Mouse (Mus musculus): ENCODE measurements around the gene Angptl8. TPM values are rescaled to one million over a fixed set of nuclear protein-coding genes. Genes with fewer than 3 reads are reported as not detected.
"Not testable (repeated sequence)": the region's sequence is repeated elsewhere in the genome, so short reads cannot be mapped to it uniquely, and the experiment has no call there.

Gene Angptl8
- not detected for polyA plus RNA-seq (2017; shearing (Covaris generic))

DNA sequence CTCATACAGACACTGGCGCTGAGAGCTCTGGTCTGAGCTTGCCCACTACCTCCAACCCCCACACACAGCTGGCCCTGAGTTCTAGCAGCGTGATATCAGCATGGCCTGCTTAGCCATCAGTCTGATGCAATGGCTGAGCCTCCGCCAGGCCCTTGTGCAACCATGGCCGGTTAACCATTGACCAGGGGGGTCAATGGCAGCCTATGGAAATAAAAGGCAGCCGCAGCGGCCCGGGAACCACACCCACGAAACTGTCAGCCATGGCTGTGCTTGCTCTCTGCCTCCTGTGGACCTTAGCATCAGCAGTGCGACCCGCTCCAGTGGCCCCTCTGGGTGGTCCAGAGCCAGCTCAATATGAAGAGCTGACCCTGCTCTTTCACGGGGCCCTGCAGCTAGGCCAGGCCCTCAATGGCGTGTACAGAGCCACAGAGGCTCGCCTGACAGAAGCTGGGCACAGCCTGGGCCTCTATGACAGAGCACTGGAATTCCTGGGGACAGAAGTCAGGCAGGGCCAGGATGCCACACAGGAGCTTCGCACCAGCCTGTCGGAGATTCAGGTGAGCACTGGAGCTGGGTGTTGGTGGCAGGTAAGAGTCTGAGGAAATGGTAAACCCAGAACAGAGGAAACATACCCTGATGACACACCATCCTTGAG, at the start of gene Angptl8:
Angptl8 (plus strand) TSS at position 253 of the 655 bp plus-strand sequence.
- no peak for ATAC-seq

DNA sequence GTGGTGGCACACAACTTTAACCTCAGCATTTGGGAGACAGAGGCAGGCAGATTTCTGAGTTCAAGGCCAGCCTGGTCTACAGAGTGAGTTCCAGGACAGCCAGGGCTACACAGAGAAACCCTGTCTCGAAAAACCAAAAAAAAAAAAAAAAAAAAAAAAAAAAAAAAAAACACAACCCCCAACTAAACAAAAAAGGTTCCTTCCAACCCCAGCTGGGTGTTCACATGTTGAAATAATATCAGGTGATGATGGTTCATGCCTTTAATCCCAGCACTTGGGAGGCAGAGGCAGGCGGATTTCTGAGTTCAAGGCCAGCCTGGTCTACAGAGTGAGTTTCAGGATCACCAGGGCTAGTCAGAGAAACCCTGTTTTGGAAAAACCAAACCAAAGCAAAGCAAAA, 49.0 kb upstream of the Angptl8 start:
- not testable (repeated sequence) for ATAC-seq

DNA sequence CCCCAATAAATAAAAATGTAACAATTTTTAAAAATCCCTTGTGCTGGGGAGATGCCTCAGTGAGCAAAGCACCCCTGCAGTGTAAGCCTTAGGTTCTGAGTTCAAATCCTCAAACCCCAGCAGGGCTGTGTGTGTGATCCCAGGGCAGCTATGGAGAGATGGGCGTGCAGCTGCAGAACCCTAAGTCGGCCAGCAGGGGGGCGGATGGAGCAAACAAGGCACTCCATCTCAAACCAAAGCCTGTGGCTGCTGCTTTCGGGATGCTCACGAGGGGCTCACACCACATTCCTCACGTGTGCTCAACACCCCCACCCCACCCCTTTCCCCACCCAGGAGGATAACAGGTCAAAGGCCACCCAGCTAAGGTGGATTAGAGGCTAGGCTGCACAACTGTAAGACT, 48.4 kb upstream of the Angptl8 start:
- ATAC-seq = peak; percentile 49

DNA sequence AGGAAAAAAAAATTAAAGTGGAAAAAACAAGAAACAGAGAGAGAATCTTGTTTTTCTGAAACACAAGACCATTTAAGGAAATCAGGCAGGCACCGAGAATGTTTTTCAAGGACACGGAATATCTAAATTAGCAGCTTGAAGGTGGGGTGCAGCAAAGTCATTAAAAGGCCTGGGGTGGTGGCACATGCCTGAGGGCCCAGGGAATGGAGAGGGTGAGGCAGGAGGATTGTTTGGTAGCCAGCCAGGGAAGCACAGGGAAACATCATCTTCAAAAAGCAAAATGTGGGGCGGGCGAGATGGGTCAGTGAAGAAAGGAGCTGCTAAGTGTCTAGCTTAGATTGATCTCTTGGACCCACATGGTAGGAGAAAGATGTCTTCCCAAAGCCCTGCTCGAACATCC, 47.7 kb upstream of the Angptl8 start:
- no peak for ATAC-seq

DNA sequence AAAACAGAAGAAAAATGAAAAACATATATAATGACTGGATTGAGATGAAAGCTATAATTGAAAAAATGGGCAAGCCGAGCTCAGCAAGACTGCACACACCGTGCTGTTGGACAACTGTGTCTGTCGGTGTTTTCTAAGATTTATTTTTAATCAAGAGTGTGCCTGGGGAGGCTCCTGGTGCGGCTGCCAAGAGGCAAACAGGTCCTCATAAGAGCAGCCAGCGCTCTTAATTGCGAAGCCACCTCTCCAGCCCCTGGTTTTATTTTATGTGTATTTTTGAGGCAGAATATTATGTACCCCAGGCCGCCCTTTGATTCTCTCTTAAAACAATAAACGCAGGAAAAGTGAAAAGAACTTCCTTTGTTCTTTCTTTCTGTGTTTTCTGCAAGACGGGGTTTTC, 47.1 kb upstream of the Angptl8 start:
- no peak for ATAC-seq

DNA sequence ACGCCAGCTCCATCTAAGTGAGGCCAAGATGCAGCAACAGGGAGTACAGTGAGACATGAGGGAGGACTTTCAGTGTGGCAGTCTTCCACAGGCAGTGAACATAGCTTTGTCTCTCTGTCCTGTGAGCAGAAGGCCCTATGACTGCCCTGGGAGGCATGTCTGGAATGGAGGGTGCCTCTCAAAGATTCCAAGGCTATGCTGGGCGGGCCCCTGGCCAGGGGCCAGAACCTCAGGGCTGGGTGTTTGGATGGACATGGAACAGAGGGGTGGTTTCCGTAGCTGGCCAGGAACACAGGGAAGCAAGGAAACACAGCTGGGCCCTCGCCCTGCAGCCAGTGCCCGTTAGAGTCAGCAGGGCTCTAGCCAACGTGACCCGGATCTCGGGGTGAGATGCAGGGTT, 43.4 kb upstream of the Angptl8 start:
- ATAC-seq = no peak

DNA sequence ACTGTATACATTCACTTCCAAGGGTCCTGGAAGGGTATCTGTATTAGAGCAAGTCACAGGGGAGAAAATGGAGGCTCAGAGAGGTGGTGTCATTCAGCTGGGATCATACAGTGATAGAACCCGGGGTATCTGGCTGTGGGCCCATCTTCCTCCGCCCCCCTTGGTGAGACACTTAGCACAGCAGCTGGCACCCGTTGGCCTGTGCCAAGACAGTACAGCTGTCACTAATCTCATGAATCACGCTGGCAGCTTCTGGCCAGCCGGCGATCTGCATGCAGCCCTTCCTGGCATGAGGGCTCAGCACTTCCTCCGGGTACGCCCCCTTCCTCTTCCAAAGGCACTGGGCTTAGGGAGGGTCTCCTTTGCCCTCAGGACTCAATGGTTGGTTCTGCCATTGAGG, 42.7 kb upstream of the Angptl8 start:
- ATAC-seq = no peak

DNA sequence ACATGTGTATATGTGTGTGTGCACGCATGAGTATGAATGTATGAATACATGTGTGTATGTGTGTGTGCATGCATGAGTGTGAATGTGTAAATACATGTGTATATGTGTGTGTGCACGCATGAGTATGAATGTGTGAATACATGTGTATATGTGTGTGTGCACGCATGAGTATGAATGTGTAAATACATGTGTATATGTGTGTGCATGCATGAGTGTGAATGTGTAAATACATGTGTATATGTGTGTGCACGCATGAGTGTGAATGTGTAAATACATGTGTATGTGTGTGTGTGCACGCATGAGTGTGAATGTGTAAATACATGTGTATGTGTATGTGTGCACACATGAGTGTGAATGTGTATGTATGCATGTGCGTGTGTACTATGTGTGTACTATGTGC, 41.8 kb upstream of the Angptl8 start:
- not testable (repeated sequence) for ATAC-seq

DNA sequence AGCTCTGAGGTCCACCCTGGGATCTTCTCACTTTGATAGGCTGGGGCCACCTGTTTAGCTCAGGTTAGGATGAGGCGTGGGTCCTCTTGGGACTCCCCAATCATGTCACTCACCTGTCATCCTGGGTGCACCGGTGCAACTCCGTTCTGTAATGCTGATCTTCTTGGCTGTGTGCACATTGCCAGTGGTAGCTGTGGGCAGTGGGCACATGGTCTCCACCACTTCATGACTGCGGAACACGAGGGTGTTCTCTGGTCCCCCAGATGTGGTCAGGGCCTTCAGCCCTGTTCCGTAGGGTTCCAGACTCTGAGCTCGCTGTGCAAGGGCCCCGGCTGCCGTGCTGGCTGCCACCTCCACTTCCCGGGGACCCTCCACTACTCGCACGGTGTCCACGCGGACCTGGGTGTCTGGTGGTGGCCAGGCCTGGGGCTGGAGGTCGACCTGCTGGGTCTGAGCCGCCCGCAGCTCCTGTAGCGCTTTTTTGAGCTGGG, 40.9 kb upstream of the Angptl8 start:
- no peak for ATAC-seq

DNA sequence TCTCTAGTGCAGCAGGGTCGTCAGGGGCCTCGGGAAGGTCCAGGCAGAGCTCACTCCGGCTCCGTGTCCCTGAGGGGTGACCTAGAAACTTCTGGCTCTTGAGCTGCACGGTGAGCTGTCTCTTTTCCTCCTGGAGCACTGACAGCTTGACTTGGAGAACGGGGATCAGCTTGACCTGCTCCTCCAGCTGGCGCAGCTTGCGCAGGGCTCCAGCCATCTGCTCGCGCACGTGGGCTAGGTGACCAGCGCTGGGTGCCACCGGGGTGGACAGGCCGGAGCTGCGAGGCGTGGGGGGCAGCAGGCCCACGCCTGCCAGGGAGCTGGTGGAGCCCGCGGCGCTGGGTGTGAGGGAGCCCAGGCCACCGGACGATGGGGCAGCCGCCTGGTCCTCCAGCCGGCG, 40.4 kb upstream of the Angptl8 start:
- ATAC-seq = no peak

DNA sequence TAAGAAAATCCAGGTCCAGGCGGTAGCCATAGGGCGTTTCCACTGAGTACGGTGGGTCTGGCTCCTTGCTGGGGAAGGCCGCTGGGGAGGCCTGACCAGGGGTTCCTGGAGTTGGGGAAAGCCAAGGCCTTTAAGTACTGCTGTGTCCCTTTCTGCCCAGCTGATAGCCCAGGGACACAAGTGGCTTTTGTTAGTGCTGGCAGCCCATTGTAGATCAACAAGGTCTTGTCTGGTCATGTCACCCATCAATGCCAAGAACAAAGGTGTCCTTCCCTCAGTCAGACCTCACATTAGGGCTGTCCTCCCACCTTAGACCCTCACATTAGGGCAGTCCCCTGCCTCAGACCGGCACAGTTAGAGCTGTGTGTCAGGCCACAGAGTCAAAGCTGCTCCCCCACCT, 39.7 kb upstream of the Angptl8 start:
- ATAC-seq = no peak

DNA sequence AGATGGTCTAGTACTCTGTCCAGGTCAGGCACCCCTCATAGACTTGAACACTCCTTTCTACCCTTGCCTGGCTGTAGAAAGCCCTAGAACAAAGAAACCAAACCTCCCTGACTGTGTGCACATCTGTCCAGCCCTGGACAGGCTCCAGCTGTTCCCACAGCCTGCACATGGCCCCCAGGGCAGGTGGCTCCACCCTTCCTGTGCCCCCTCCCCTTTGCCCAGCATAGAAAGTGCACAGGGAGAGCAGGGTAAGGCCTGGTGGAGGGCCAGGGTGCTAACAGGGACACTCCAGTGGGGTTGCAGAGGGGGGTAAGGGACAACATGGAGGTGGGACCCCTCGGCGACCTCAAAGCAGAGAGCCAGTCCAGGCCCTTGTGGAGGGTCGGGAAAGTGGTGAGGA, 39.1 kb upstream of the Angptl8 start:
- no peak for ATAC-seq

DNA sequence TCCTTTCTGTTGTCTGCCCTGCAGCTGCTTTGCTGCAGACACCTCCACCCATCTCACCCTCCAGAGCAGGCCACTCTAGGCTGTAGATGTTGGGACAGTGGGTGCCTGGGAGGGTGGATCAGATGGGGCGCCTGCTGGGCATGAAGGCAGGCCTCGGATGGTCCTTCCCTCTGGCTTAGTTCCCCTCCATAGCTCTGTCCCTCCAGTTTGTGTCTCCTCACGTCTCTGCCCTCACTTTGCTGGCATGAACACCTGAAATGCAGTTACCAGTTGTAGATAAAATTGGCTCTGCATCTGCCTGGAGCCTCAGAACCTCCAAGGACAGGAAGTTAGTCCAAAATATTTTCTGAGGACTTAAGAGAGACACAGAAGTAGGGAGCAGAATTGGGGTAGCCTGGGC, 38.4 kb upstream of the Angptl8 start:
- ATAC-seq = no peak

DNA sequence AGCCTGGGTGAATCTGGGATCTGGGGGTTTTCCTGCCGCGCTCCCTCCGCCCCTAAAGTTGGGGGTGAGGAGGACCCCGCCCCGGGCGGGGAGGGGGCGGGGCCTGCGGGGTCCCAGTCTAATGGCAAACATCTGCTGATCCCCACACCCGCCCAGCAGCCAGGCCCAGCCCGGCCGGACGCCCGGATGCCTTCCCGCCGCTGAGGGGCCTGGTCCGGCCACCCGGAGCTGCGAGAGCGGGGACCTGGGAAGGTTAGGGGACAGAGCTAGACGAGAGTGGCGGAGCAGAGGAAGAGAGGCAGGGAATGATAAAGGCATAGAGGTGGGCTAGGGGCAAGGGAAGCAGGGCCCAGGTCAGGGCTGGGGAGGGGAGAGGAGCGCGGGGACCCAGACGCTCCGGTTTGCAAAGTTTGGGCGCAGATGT, 37.4 kb upstream of the Angptl8 start:
- ATAC-seq = no peak

DNA sequence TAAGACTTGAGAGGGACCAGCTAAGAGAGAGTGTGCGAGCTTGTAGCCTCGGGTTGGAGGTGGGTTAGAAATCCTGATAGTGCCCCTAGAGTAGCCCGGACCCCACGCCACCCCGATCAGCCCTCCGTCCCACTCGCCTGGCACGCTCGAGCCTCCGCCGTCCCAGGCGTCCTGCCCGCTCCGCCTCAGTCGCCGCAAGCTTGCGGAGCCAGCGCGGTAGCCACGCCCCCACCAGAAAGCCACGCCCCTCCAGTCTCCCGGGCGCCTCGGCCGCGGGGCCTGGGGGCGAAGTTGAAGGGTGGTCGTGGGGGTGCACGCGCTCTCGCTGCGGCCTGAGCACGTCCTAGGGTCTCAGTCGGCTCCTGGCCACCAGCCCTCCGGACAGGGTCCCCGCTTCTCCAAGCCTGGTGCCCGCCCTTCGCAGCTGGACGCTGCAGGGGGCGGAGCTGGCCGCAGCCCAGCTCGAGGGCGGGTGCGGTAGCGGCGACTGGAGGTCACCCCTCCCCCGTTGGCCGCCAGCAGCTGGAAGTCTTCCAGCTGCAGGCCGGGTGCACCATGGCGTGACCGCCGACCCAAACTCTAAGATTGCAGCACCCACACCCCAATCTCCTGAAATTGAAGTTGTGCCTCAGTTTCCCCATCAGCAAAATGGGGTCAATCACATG, 36.8 kb upstream of the Angptl8 start, which contains the start of gene Kank2:
Kank2 (minus strand) TSS at position 400 of the 665 bp plus-strand sequence.
- ATAC-seq = peak; percentile 78

DNA sequence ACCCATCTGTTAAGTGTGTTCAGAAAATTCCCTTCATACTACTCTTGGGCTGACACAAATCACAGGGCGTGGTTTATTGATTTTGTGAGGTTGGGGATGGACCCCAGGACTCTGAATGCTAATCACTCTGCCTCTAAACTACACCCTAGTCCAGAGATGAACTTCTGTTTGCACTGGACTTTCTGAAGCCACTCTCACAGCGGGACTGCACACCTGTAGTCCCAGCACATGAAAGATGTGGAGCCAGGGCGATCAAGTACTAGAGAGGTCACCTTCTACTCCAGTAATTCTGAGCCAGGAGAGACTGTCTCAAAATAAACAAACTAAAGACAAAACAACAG, 36.3 kb upstream of the Angptl8 start:
- ATAC-seq = no peak

DNA sequence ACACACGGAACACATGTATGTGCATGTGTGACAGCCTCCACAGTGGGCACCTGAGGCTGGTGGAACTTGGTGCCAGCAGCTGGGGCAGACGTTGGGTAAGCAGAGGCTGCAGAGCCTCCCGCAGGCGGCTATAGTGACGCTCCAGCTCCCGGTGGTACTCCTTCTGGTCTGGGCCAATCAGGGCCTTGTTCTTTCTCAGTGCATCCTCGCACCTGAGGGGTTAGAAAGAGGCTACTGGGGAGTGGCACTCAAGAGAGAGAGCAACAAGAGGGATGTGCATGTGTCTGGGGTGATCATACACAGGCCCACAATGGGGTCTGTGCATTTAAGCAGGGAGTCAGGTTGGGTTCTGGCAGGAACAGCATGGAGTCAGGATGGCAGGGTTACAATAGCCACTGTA, 34.2 kb upstream of the Angptl8 start:
- ATAC-seq = no peak

DNA sequence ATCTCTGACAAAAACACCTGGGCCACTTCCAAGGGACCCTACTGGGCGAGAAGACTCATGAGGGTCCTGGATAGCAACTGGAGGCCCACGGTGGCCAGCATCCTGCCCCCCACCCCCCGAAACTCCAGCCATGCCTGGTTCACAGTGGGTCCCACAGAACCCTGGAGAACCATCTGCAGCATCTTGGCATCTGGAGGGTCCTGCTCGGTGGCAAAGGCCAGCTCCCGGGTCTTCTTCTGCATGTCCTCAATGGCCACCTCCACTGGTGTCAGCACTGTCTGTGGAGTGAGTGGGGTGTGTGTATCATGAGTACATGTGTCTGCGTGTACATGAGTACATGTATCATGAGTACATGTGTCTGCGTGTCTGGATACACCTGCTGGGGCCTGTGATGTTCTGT, 33.7 kb upstream of the Angptl8 start:
- no peak for ATAC-seq

DNA sequence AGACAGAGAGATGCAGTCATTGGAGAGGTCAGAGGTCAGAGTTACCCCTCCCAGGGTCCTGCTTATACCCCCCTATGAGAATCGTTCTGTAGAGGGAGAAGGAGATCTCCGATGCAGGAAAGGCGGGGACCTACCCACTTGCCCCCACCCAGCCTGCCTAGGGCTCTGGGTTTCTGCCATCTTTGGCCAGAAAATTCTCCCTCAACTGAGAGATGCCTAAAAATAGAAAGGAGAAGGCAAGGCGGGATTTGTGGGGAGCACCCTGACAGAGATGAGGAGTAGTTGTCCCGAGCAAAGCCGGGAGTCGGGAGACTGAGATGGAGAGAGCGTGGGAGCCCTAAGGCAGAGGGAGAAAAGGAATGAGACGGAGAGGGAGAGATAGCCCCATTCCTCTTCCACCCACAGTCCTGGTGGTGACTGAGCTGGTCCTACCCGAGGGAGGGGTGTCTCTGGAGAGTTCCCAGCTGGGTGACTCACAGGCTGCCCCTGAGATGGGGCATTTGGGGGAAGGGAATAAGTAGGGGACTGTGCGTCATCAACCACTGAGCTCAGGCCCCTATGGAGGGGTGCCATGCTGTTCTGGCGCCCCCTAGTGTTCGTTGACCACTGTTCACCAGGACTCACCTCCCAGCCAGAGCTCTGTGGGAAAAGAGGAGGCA, 31.2 kb upstream of the Angptl8 start:
- peak; percentile 57 for ATAC-seq

DNA sequence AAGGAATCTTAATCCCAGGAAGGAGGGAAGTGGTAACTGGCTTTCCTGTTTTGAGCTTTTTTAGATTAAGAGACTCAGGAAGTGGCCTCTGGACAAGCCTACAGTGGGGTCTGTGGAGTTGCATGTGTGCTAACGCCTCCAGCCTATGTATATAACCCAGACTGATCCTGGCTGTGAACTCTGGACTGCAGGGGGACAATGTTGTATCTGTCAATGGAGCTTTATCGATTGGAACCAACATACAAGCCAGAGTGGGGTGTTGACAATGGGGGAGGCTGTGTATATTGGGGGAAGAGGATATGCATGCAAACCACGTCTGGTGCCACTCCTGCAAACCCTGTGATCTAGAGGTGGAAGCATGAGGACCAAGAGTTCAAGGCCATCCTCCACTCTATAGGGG, 28.9 kb upstream of the Angptl8 start:
- no peak for ATAC-seq

DNA sequence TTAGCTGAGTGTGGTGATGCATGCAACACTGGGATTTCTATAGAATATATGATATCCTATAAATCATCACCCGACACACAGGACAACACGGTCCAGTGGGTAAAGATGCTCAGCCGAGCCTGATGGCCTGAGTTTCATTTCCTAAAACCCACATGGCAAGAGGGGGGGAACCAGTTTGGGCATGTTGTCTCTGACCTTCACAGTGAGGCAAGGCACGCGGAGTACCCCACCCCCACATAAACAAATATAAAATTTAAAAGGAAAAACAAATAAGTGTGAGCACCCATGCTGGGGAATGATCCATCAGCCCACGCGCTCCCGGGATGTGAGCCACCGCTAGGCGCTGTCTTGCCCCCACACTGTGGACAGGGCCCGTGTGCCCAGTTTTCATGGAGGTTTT, 28.3 kb upstream of the Angptl8 start:
- no peak for ATAC-seq

DNA sequence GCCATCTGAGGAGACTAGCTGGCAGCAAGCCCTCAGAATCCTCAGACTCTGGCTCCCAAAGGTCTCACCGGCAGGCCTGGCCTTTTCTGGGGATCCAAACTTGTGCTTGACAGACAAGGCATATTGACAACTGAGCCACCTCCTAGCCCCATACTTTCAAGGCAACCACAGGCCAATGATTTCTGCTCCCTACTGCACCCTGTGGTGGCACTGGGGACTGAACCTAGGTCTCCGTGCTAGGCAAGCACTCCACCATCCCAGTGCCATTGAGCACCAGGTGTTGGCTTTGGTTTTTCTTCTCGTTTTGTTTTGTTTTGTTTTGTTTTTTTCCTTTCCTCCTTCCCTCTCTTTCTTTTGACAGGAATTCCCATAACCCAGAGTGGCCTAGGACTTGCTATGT, 26.7 kb upstream of the Angptl8 start:
- ATAC-seq = no peak

DNA sequence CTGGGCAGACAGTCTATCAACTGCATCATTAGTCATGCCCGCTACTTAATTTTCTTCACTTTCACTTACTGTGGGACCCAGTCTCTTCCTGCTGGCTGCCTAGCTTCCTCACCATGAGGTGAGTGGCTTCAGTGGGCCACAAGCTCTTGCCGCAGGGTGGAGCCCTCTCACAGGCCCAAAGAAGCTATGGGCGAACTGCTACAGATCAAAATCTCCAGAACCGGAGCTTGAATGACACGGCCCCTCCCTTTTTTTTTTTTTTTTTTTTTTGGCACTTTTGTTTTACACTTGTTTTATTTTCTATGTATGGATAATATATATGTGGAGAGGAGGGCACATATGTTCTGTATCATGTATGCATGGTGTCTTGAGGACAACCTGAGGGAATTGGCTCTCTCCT, 24.1 kb upstream of the Angptl8 start:
- no peak for ATAC-seq

DNA sequence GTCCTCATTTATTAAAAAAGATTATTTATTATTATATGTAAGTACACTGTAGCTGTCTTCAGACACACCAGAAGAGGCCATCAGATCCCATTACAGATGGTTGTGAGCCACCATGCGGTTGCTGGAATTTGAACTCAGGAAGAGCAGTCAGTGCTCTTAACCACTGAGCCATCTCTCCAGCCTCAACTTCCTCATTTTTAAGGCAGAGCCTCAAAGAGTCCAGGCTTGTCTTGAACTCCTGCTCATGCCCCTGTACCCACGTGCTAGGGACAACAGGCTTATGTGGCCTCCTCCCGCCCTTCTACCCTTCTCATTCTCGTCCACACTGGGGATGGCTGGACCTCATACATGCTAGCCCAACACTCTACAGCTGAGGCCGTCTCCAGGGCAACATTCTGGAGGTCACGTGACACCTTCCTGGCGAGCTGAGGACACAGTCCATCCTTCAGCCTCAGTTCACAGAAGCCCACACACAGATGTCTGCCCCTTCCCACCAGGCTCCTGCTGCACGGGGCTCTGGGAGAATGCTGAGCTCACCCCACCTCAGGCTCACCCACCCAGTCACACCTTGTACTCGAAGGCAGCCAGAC, 18.5 kb upstream of the Angptl8 start:
- ATAC-seq = no peak
